Mouse (Mus musculus): ENCODE measurements at regions not wholly inside any gene's neighbourhood (a gene's known extent, or its start where the extent isn't known, plus 50 kb on each side); places are given as distances from the start of the nearest gene placed in this dataset.

DNA sequence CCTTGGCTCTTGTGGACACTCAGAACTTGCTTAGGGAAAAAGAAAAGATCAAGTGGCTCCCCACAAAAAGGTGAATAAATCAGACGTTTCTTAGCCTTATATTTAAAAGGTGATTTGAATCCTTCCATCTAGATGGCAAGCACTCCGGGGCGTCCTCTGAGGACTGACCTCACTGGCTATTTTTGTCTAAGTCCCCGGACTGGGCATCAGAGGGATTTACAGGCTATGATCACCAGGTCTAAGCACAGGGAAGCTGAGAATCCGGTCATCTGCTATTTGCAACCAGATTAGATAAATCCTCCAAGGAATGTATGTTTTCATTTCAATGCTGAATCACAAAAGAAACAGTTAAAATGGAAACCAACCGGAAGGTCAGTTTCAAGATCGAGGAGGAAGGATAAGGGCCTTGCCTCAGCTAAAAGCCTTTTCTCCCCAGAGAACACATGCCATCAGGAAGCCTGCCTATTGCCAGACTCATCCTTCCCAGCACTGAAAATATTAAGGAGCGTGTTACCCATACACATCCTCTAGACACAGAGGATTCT, 342.1 kb downstream of the Lpin1 start:
- Histone ChIP-seq H3K9ac (replicated peaks; ENCODE audit: low read depth, low read length) (no peak overlapping the region), H3K4me2 (ENCODE audit: low read depth, low read length) (no peak overlapping the region), H3K27me3 (ENCODE audit: control insufficient read depth, insufficient read depth, low read length) (no peaks in the 10 kb centered on the region), H3K9me3 (ENCODE audit: control insufficient read depth, low read length) (no peaks in the 10 kb centered on the region), H3K4me3 (ENCODE audit: low read depth, low read length) (no peak overlapping the region), H3K27ac (ENCODE audit: low read depth, low read length) (no peak overlapping the region), H3K4me1 (ENCODE audit: control insufficient read depth, insufficient read depth, low read length) (no peaks in the 10 kb centered on the region), H3K36me3 (ENCODE audit: control insufficient read depth, insufficient read depth, low read length) (no peaks in the 10 kb centered on the region)
- 82% methylated on average over 8 of the region's 8 CpGs for WGBS
- ATAC-seq (ENCODE audit: low read depth): no peak

DNA sequence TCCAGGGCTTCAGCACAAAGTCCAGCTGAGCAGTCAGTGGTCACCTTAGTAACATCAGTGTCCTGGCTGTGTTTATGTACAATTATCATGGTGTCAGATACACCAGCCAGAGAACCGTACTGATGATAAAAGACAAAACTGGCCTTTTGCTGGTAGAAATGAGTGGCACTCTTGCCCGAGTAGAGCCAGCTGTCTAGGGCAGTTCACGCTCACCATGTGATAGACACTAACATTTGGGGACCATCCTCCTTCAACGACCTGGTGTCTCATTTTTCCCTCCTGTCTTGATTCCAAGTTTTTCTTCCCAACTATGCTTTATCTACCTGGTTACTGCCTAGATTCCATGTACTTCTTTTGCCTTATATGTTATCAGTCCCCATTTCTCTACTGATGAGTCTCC, 349.3 kb downstream of the Lpin1 start:
- no peak overlapping the region for H3K27ac ChIP-seq (ENCODE audit: low read depth, low read length)
- H3K27me3 ChIP-seq (ENCODE audit: control insufficient read depth, insufficient read depth, low read length): no peaks in the 10 kb centered on the region
- H3K4me3 ChIP-seq (ENCODE audit: low read depth, low read length): no peak overlapping the region
- H3K36me3 ChIP-seq (ENCODE audit: control insufficient read depth, insufficient read depth, low read length): no peaks in the 10 kb centered on the region
- H3K4me2 ChIP-seq (ENCODE audit: low read depth, low read length): no peak overlapping the region
- no peak for ATAC-seq (ENCODE audit: low read depth)
- 83% methylated on average over 4 of the region's 4 CpGs for WGBS
- no peak overlapping the region for H3K9ac ChIP-seq (replicated peaks; ENCODE audit: low read depth, low read length)
- H3K4me1 ChIP-seq (ENCODE audit: control insufficient read depth, insufficient read depth, low read length): no peaks in the 10 kb centered on the region
- no peaks in the 10 kb centered on the region for H3K9me3 ChIP-seq (ENCODE audit: control insufficient read depth, low read length)

DNA sequence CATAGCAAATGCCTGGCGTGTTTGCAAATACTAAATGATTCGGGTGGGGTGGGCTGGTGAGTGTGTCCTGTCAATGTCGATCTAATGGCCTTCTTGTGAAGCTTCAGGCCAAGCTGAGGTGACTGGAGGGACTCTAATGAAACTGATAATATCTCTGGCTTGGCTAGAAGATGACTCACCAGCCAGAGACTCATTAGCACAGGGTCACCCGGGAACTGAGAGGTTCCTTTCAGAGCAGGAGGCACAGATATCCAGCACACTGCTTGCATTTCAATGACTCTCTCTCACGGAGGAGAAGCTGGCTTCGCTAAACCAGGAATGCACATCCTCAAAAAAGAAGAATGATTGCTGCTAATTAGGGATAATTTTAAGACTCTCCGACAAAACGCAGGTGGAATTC, 349.8 kb downstream of the Lpin1 start:
- H3K27me3 ChIP-seq (ENCODE audit: control insufficient read depth, insufficient read depth, low read length): no peaks in the 10 kb centered on the region
- 71% methylated on average over 8 of the region's 8 CpGs for WGBS
- no peak for ATAC-seq (ENCODE audit: low read depth)
- no peaks in the 10 kb centered on the region for H3K36me3 ChIP-seq (ENCODE audit: control insufficient read depth, insufficient read depth, low read length)
- H3K9ac ChIP-seq (replicated peaks; ENCODE audit: low read depth, low read length): no peak overlapping the region
- no peaks in the 10 kb centered on the region for H3K4me1 ChIP-seq (ENCODE audit: control insufficient read depth, insufficient read depth, low read length)
- no peak overlapping the region for H3K4me3 ChIP-seq (ENCODE audit: low read depth, low read length)
- H3K4me2 ChIP-seq (ENCODE audit: low read depth, low read length): no peak overlapping the region
- H3K27ac ChIP-seq (ENCODE audit: low read depth, low read length): no peak overlapping the region
- H3K9me3 ChIP-seq (ENCODE audit: control insufficient read depth, low read length): no peaks in the 10 kb centered on the region

DNA sequence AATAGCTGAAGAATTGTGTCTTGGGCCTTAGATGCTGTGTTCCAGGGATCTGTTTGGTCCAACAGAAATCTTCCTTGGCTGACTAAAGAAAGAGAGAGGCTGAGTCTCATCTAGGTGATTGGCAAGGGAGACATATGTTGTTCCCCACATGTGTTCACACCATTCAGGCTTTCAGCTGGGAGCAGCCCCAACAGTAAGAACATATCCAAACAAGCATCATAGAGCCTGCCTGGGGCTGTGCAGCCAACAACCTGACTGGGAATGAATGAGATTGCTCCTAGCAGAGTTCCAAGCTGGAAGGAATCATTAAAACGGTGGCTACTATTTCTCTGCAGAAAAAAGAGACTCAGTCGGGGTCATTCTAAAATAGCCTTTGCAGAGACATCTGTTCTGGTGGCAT, 350.3 kb downstream of the Lpin1 start:
- Histone ChIP-seq H3K4me2 (ENCODE audit: low read depth, low read length) (no peak overlapping the region), H3K4me3 (ENCODE audit: low read depth, low read length) (no peak overlapping the region), H3K9ac (replicated peaks; ENCODE audit: low read depth, low read length) (no peak overlapping the region), H3K27ac (ENCODE audit: low read depth, low read length) (no peak overlapping the region), H3K27me3 (ENCODE audit: control insufficient read depth, insufficient read depth, low read length) (no peaks in the 10 kb centered on the region), H3K36me3 (ENCODE audit: control insufficient read depth, insufficient read depth, low read length) (no peaks in the 10 kb centered on the region), H3K4me1 (ENCODE audit: control insufficient read depth, insufficient read depth, low read length) (no peaks in the 10 kb centered on the region), H3K9me3 (ENCODE audit: control insufficient read depth, low read length) (no peaks in the 10 kb centered on the region)
- ATAC-seq (ENCODE audit: low read depth): no peak
- WGBS: 88% methylated on average over 2 of the region's 2 CpGs

DNA sequence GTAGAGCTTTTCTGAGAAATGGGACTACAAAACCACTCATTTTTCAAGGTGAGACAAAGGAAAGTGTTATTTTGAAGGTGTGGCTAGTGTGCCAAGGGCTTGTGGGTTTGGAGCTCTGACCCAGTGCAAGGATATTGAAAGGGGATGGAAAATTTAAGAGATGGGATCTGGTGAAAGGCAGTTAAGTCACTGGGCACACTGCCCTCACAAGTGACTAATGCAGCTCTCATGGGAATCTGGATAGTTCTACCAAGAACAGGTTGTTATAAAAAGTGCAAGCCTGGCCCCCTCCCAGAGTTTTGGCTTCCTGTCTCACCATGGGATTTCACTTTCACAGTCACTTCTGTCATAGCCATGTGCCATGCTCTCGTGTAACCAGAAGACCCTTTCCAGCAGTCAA, 360.1 kb downstream of the Lpin1 start:
- 82% methylated on average over 1 of the region's 1 CpGs for WGBS
- no peak overlapping the region for H3K4me3 ChIP-seq (ENCODE audit: low read depth, low read length)
- H3K4me1 ChIP-seq (ENCODE audit: control insufficient read depth, insufficient read depth, low read length): no peaks in the 10 kb centered on the region
- ATAC-seq (ENCODE audit: low read depth): no peak
- H3K36me3 ChIP-seq (ENCODE audit: control insufficient read depth, insufficient read depth, low read length): no peaks in the 10 kb centered on the region
- no peak overlapping the region for H3K4me2 ChIP-seq (ENCODE audit: low read depth, low read length)
- H3K9ac ChIP-seq (replicated peaks; ENCODE audit: low read depth, low read length): no peak overlapping the region
- H3K27me3 ChIP-seq (ENCODE audit: control insufficient read depth, insufficient read depth, low read length): no peaks in the 10 kb centered on the region
- no peak overlapping the region for H3K27ac ChIP-seq (ENCODE audit: low read depth, low read length)
- H3K9me3 ChIP-seq (ENCODE audit: control insufficient read depth, low read length): no peaks in the 10 kb centered on the region

DNA sequence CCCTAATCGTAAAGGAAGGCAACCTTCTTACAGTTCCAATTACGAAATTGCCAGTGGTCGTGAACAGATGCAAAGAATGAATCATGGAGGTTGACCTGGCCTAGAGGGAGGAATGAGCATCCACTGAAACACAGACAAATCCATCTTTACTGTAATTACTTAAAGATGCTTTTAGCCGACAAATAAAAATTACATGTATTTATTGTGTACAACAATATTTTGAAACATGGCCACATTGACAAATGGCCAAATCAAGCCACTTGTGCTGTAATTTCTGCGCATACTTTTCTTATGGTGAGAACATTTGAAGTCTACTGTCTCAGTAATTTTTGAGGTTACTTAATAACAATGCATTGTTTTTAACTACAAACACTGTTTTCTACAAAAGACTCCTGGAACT, 360.7 kb downstream of the Lpin1 start:
- Histone ChIP-seq H3K4me2 (ENCODE audit: low read depth, low read length) (no peak overlapping the region), H3K36me3 (ENCODE audit: control insufficient read depth, insufficient read depth, low read length) (no peaks in the 10 kb centered on the region), H3K27ac (ENCODE audit: low read depth, low read length) (no peak overlapping the region), H3K4me3 (ENCODE audit: low read depth, low read length) (no peak overlapping the region), H3K9me3 (ENCODE audit: control insufficient read depth, low read length) (no peaks in the 10 kb centered on the region), H3K27me3 (ENCODE audit: control insufficient read depth, insufficient read depth, low read length) (no peaks in the 10 kb centered on the region), H3K4me1 (ENCODE audit: control insufficient read depth, insufficient read depth, low read length) (no peaks in the 10 kb centered on the region), H3K9ac (replicated peaks; ENCODE audit: low read depth, low read length) (no peak overlapping the region)
- no peak for ATAC-seq (ENCODE audit: low read depth)
- WGBS: 96% methylated on average over 5 of the region's 5 CpGs

DNA sequence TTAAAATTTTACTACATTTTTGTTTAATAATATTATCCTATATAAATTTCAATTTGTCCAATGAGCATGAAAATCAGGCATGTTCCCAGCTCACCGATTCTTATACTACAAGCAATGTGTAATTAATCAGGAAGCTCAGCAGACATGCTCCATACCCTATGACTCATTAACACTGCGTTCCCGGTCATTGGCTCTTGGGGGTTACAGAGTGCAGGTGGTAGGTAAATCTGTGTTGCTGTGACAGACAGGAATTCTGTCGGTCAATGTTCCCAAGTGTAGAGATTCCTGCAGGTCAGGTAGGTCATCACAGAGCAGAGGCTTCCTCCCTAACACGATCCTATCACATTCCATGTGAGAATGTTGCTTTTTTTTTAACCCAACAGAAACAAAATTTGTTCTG, 371.0 kb downstream of the Lpin1 start:
- no peak for ATAC-seq (ENCODE audit: low read depth)
- Histone ChIP-seq H3K4me3 (ENCODE audit: low read depth, low read length) (no peak overlapping the region), H3K4me1 (ENCODE audit: control insufficient read depth, insufficient read depth, low read length) (no peaks in the 10 kb centered on the region), H3K9me3 (ENCODE audit: control insufficient read depth, low read length) (no peaks in the 10 kb centered on the region), H3K36me3 (ENCODE audit: control insufficient read depth, insufficient read depth, low read length) (no peaks in the 10 kb centered on the region), H3K9ac (replicated peaks; ENCODE audit: low read depth, low read length) (no peak overlapping the region), H3K4me2 (ENCODE audit: low read depth, low read length) (no peak overlapping the region), H3K27me3 (ENCODE audit: control insufficient read depth, insufficient read depth, low read length) (no peaks in the 10 kb centered on the region), H3K27ac (ENCODE audit: low read depth, low read length) (no peak overlapping the region)
- 79% methylated on average over 5 of the region's 5 CpGs for WGBS

DNA sequence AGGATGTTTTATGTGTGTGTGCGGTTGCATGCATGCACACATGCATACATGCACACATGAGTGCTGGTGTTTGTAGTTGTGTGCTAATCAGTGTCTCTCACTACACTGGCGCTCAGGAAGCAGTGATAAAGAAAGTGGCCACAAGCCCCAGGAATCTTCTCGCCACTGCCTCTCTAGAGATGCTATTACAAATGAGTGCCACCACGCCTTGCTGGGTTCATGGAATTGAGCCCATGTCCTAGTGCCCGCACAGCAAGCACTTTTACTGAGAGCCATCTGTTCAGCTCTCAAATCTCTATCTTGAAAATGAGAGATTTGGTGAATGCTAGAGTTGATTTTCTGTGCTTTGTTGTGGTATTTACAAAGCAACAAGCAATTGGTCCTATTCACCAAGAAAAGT, 373.3 kb downstream of the Lpin1 start:
- H3K4me3 ChIP-seq (ENCODE audit: low read depth, low read length): no peak overlapping the region
- no peaks in the 10 kb centered on the region for H3K27me3 ChIP-seq (ENCODE audit: control insufficient read depth, insufficient read depth, low read length)
- no peaks in the 10 kb centered on the region for H3K4me1 ChIP-seq (ENCODE audit: control insufficient read depth, insufficient read depth, low read length)
- H3K36me3 ChIP-seq (ENCODE audit: control insufficient read depth, insufficient read depth, low read length): no peaks in the 10 kb centered on the region
- no peak overlapping the region for H3K9ac ChIP-seq (replicated peaks; ENCODE audit: low read depth, low read length)
- no peak overlapping the region for H3K4me2 ChIP-seq (ENCODE audit: low read depth, low read length)
- no peak overlapping the region for H3K27ac ChIP-seq (ENCODE audit: low read depth, low read length)
- no peaks in the 10 kb centered on the region for H3K9me3 ChIP-seq (ENCODE audit: control insufficient read depth, low read length)
- 89% methylated on average over 5 of the region's 5 CpGs for WGBS
- ATAC-seq (ENCODE audit: low read depth): no peak

DNA sequence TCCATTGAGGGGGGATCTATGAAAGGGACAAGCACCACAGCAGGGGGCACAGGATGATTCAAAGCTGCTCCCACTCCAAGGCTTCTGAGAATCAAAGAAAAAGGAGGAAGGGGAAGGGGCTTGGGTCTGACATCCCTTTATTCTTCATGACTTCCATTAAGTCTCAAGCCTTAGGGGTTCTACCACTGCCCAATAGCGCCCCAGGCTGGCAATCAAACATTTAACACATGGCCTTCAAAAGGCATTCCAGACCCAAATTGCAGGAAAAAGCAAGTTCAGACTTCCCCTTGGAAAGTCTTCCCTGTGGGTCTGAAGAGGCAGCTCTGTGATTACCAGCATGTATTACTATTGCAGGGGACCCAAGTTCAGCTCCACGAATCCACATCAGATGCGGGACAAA, 377.2 kb downstream of the Lpin1 start:
- H3K27ac ChIP-seq (ENCODE audit: low read depth, low read length): no peak overlapping the region
- H3K4me1 ChIP-seq (ENCODE audit: control insufficient read depth, insufficient read depth, low read length): no peaks in the 10 kb centered on the region
- H3K4me2 ChIP-seq (ENCODE audit: low read depth, low read length): no peak overlapping the region
- 70% methylated on average over 3 of the region's 3 CpGs for WGBS
- no peak for ATAC-seq (ENCODE audit: low read depth)
- H3K27me3 ChIP-seq (ENCODE audit: control insufficient read depth, insufficient read depth, low read length): no peaks in the 10 kb centered on the region
- no peaks in the 10 kb centered on the region for H3K36me3 ChIP-seq (ENCODE audit: control insufficient read depth, insufficient read depth, low read length)
- H3K4me3 ChIP-seq (ENCODE audit: low read depth, low read length): no peak overlapping the region
- H3K9me3 ChIP-seq (ENCODE audit: control insufficient read depth, low read length): no peaks in the 10 kb centered on the region
- no peak overlapping the region for H3K9ac ChIP-seq (replicated peaks; ENCODE audit: low read depth, low read length)

DNA sequence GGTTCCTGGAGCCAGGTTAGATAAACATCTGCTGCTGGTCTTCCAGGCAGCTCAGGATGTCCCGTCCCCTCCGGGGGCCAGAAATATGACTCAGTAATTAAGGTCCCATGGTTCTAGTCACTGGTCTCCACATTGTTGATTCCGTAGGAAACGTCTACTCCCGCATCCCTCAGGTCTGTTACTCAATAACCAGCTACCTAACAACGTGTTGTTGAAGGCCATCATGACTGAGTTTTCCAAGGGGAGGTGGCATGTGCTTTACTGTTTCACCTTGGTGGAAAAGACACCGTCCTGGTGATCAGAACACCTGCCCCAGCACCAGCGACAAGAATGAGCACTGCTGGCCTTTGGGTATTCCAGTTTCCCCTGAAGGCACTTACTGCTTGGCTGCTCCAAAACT, 377.9 kb downstream of the Lpin1 start:
- Histone ChIP-seq H3K4me2 (ENCODE audit: low read depth, low read length) (no peak overlapping the region), H3K4me3 (ENCODE audit: low read depth, low read length) (no peak overlapping the region), H3K27ac (ENCODE audit: low read depth, low read length) (no peak overlapping the region), H3K27me3 (ENCODE audit: control insufficient read depth, insufficient read depth, low read length) (no peaks in the 10 kb centered on the region), H3K9ac (replicated peaks; ENCODE audit: low read depth, low read length) (no peak overlapping the region), H3K4me1 (ENCODE audit: control insufficient read depth, insufficient read depth, low read length) (no peaks in the 10 kb centered on the region), H3K36me3 (ENCODE audit: control insufficient read depth, insufficient read depth, low read length) (no peaks in the 10 kb centered on the region), H3K9me3 (ENCODE audit: control insufficient read depth, low read length) (no peaks in the 10 kb centered on the region)
- WGBS: 88% methylated on average over 8 of the region's 8 CpGs
- ATAC-seq (ENCODE audit: low read depth): no peak

All from neural tube, embryonic 14.5 days (tissue).